Mouse (Mus musculus) embryonic facial prominence, embryonic 15.5 days (tissue): ENCODE results near the gene Sdc4. TPM values are rescaled to one million over a fixed set of nuclear protein-coding genes. Genes with fewer than 3 reads are reported as not detected.

ENCODE experiments used
- ATAC-seq: fragments of 200-750 bp; cut with Nextera tagmentation; 2 replicates; pipeline ENCODE4 v1.8.0; 2017; ENCODE audit warnings: low read depth, moderate TSS enrichment; ENCODE audit not compliant: insufficient number of reproducible peaks, low FRiP score, low TSS enrichment
- H3K27ac ChIP-seq: fragments of 300-500 bp; sonication (generic); replicated peaks from 2 replicates; pipeline ENCODE4 v1.5.1; 2015; ENCODE audit warnings: mild to moderate bottlenecking, inconsistent platforms
- H3K27me3 ChIP-seq: fragments of 300-500 bp; sonication (generic); 2 replicates; pipeline ENCODE4 v1.6.1; 2015; ENCODE audit warnings: inconsistent platforms
- H3K36me3 ChIP-seq: fragments of 300-500 bp; sonication (generic); 2 replicates; pipeline ENCODE4 v1.6.1; 2015; ENCODE audit warnings: mild to moderate bottlenecking, inconsistent platforms
- H3K4me1 ChIP-seq: fragments of 300-500 bp; sonication (generic); 2 replicates; pipeline ENCODE4 v1.6.1; 2015; ENCODE audit warnings: inconsistent platforms
- H3K4me2 ChIP-seq: fragments of 300-500 bp; sonication (generic); replicated peaks from 2 replicates; pipeline ENCODE4 v1.6.1; 2015; ENCODE audit warnings: mild to moderate bottlenecking, inconsistent platforms
- H3K4me3 ChIP-seq: fragments of 300-500 bp; sonication (generic); replicated peaks from 2 replicates; pipeline ENCODE4 v1.5.1; 2015; ENCODE audit warnings: mild to moderate bottlenecking, inconsistent platforms
- H3K9ac ChIP-seq: fragments of 300-500 bp; sonication (generic); 2 replicates; pipeline ENCODE4 v1.6.1; 2015; ENCODE audit warnings: inconsistent platforms
- H3K9me3 ChIP-seq: fragments of 300-500 bp; sonication (generic); replicated peaks from 2 replicates; pipeline ENCODE4 v1.6.1; 2016; ENCODE audit warnings: inconsistent platforms
- WGBS: fragments of 180-500 bp; shearing (Covaris S2); methylation state at CpG from one replicate; pipeline ENCODE4 v1.1.7; 2015; 5-methylcytosine and 5-hydroxymethylcytosine counted together
- polyA plus RNA-seq: library from polyadenylated mRNA; unstranded; fragments of >200 nt; fragmentation: Nextera tagmentation; extraction: Ambion mirVana; gene quantifications from 2 replicates; pipeline ENCODE4 v1.2.1, GENCODE M21; 2015

The Sdc4 gene
- polyA plus RNA-seq, 1 experiment from 2014 or later, result 113 TPM

GRCm38 (mm10) chr2:164448921-164449320 lies 5.2 kb upstream of the Sdc4 start:
- Histone ChIP-seq H3K4me2 (no peak overlapping the region), H3K36me3 (no peaks in the 10 kb centered on the region), H3K27ac (peak overlapping the region; percentile 61; the same call in 1 of the 2 replicates), H3K9ac (no peak overlapping the region; the same call in 1 of the 2 replicates), H3K4me3 (no peak overlapping the region), H3K27me3 (no peaks in the 10 kb centered on the region), H3K4me1 (peaks cover 23% of the 10 kb centered on the region), H3K9me3 (no peaks in the 10 kb centered on the region)
- WGBS, result 43% methylated on average over 5 of the region's 5 CpGs
- ATAC-seq, result 0 out of 2 replicates have a peak, but pooled peaks have one; percentile 30

- H3K36me3 ChIP-seq, result no peaks in the 10 kb centered on the region
- H3K4me2 ChIP-seq, result no peak overlapping the region
- no peaks in the 10 kb centered on the region for H3K9me3 ChIP-seq
- H3K4me3 ChIP-seq, result no peak overlapping the region
- peaks cover 28% of the 10 kb centered on the region for H3K4me1 ChIP-seq
- ATAC-seq, result no peak
- WGBS, result 70% methylated on average over 1 of the region's 1 CpGs
- no peak overlapping the region for H3K27ac ChIP-seq
- no peak overlapping the region for H3K9ac ChIP-seq
- no peaks in the 10 kb centered on the region for H3K27me3 ChIP-seq
These were observed 4.5 kb upstream of the Sdc4 start for GRCm38 (mm10) chr2:164448140-164448539.

- H3K36me3 ChIP-seq, result no peaks in the 10 kb centered on the region
- no peaks in the 10 kb centered on the region for H3K27me3 ChIP-seq
- H3K9me3 ChIP-seq, result no peaks in the 10 kb centered on the region
- H3K9ac ChIP-seq, result no peak overlapping the region
- H3K27ac ChIP-seq, result no peak overlapping the region
- H3K4me2 ChIP-seq, result no peak overlapping the region
- 61% methylated on average over 3 of the region's 3 CpGs for WGBS
- peaks cover 23% of the 10 kb centered on the region for H3K4me1 ChIP-seq
- H3K4me3 ChIP-seq, result no peak overlapping the region
- no peak for ATAC-seq
These were observed 2.4 kb upstream of the Sdc4 start for GRCm38 (mm10) chr2:164446086-164446469.

GRCm38 (mm10) chr2:164445399-164446085 lies 1.9 kb upstream of the Sdc4 start:
- no peak overlapping the region for H3K4me2 ChIP-seq
- no peak overlapping the region for H3K4me3 ChIP-seq
- H3K9ac ChIP-seq, result no peak overlapping the region
- H3K9me3 ChIP-seq, result no peaks in the 10 kb centered on the region
- WGBS, result 76% methylated on average over 3 of the region's 3 CpGs
- no peak for ATAC-seq
- H3K36me3 ChIP-seq, result no peaks in the 10 kb centered on the region
- no peaks in the 10 kb centered on the region for H3K27me3 ChIP-seq
- no peak overlapping the region for H3K27ac ChIP-seq
- peaks cover 28% of the 10 kb centered on the region for H3K4me1 ChIP-seq

- 78% methylated on average over 2 of the region's 2 CpGs for WGBS
- H3K4me2 ChIP-seq, result no peak overlapping the region
- no peak for ATAC-seq
- H3K9ac ChIP-seq, result no peak overlapping the region
- H3K4me3 ChIP-seq, result no peak overlapping the region
- H3K27me3 ChIP-seq, result no peaks in the 10 kb centered on the region
- H3K9me3 ChIP-seq, result no peaks in the 10 kb centered on the region
- peaks cover 35% of the 10 kb centered on the region for H3K4me1 ChIP-seq
- H3K27ac ChIP-seq, result no peak overlapping the region
- no peaks in the 10 kb centered on the region for H3K36me3 ChIP-seq
These were observed 1.0 kb upstream of the Sdc4 start for GRCm38 (mm10) chr2:164444701-164445100.

- Histone ChIP-seq H3K36me3 (no peaks in the 10 kb centered on the region), H3K9ac (peak overlapping the region; percentile 79), H3K27ac (peak overlapping the region; percentile 84), H3K9me3 (no peaks in the 10 kb centered on the region), H3K4me2 (peak overlapping the region; percentile 69), H3K4me3 (peak overlapping the region; percentile 63), H3K4me1 (peaks cover 43% of the 10 kb centered on the region), H3K27me3 (no peaks in the 10 kb centered on the region)
- WGBS, result under 1% methylated on average over 26 of the region's 26 CpGs
- peak; percentile 93 for ATAC-seq
These were observed 643 bp downstream of the Sdc4 start for GRCm38 (mm10) chr2:164443051-164443437.

- Histone ChIP-seq H3K27ac (peak overlapping the region; percentile 84), H3K27me3 (no peaks in the 10 kb centered on the region), H3K9ac (peak overlapping the region; percentile 79), H3K36me3 (no peaks in the 10 kb centered on the region), H3K9me3 (no peaks in the 10 kb centered on the region), H3K4me1 (peaks cover 45% of the 10 kb centered on the region), H3K4me2 (peak overlapping the region; percentile 69), H3K4me3 (peak overlapping the region; percentile 63)
- 2% methylated on average over 29 of the region's 29 CpGs for WGBS
- ATAC-seq, result peak; percentile 63
These were observed 1.2 kb downstream of the Sdc4 start for GRCm38 (mm10) chr2:164442315-164443050.

GRCm38 (mm10) chr2:164441731-164442130 lies 2.0 kb downstream of the Sdc4 start:
- H3K4me2 ChIP-seq, result peak overlapping the region; percentile 69
- ATAC-seq, result no peak
- 21% methylated on average over 7 of the region's 7 CpGs for WGBS

GRCm38 (mm10) chr2:164441155-164441554 lies 2.5 kb downstream of the Sdc4 start:
- peak overlapping the region; percentile 69 for H3K4me2 ChIP-seq
- 0 out of 2 replicates have a peak overlapping the region, but pooled peaks have one; percentile 21 for H3K9ac ChIP-seq
- H3K4me1 ChIP-seq, result peaks cover 58% of the 10 kb centered on the region
- peak overlapping the region; percentile 49 for H3K27ac ChIP-seq
- H3K4me3 ChIP-seq, result peak overlapping the region; percentile 63
- H3K27me3 ChIP-seq, result no peaks in the 10 kb centered on the region
- ATAC-seq, result no peak
- no peaks in the 10 kb centered on the region for H3K9me3 ChIP-seq
- H3K36me3 ChIP-seq, result no peaks in the 10 kb centered on the region
- 28% methylated on average over 8 of the region's 8 CpGs for WGBS

More at GRCm38 (mm10) chr2:164441731-164442130, 2.0 kb downstream of the Sdc4 start:
- Histone ChIP-seq H3K27me3 (no peaks in the 10 kb centered on the region), H3K36me3 (no peaks in the 10 kb centered on the region), H3K4me1 (peaks cover 52% of the 10 kb centered on the region), H3K27ac (0 out of 2 replicates have a peak overlapping the region, but pooled peaks have one; percentile 84), H3K9me3 (no peaks in the 10 kb centered on the region), H3K4me3 (peak overlapping the region; percentile 63), H3K9ac (peak overlapping the region; percentile 79)

- 58% methylated on average over 5 of the region's 5 CpGs for WGBS
These were observed 3.4 kb downstream of the Sdc4 start for GRCm38 (mm10) chr2:164440314-164440713.

GRCm38 (mm10) chr2:164439001-164439421 lies 4.7 kb downstream of the Sdc4 start:
- H3K4me1 ChIP-seq, result peaks cover 79% of the 10 kb centered on the region
- H3K9ac ChIP-seq, result no peak overlapping the region
- H3K4me2 ChIP-seq, result no peak overlapping the region

More at GRCm38 (mm10) chr2:164440314-164440713, 3.4 kb downstream of the Sdc4 start:
- peak overlapping the region; percentile 63; the same call in 1 of the 2 replicates for H3K4me3 ChIP-seq
- no peak overlapping the region for H3K9ac ChIP-seq
- ATAC-seq, result no peak
- H3K27me3 ChIP-seq, result no peaks in the 10 kb centered on the region
- H3K4me1 ChIP-seq, result peaks cover 66% of the 10 kb centered on the region
- peak overlapping the region; percentile 12; the same call in 1 of the 2 replicates for H3K4me2 ChIP-seq
- H3K9me3 ChIP-seq, result no peaks in the 10 kb centered on the region
- H3K36me3 ChIP-seq, result no peaks in the 10 kb centered on the region
- peak overlapping the region; percentile 49; the same call in 1 of the 2 replicates for H3K27ac ChIP-seq

More at GRCm38 (mm10) chr2:164439001-164439421, 4.7 kb downstream of the Sdc4 start:
- H3K4me3 ChIP-seq, result no peak overlapping the region
- no peaks in the 10 kb centered on the region for H3K9me3 ChIP-seq
- no peaks in the 10 kb centered on the region for H3K36me3 ChIP-seq
- H3K27me3 ChIP-seq, result no peaks in the 10 kb centered on the region
- WGBS, result 61% methylated on average over 3 of the region's 3 CpGs
- no peak for ATAC-seq
- 0 out of 2 replicates have a peak overlapping the region, but pooled peaks have one; percentile 23 for H3K27ac ChIP-seq
